Mouse (Mus musculus) thymus, postnatal 36 days (tissue): ENCODE data around the gene Rhox4f.
"Not testable (repeated sequence)": the region's sequence is repeated elsewhere in the genome, so short reads cannot be mapped to it uniquely, and the experiment has no call there.

ENCODE experiments used
- DNase-seq, 2 experiments: peaks; one replicate each; pipeline ENCODE4 v3.0.0; 2022; ENCODE audit warnings: mixed read lengths in 2 of 2

The Rhox4f gene

DNA sequence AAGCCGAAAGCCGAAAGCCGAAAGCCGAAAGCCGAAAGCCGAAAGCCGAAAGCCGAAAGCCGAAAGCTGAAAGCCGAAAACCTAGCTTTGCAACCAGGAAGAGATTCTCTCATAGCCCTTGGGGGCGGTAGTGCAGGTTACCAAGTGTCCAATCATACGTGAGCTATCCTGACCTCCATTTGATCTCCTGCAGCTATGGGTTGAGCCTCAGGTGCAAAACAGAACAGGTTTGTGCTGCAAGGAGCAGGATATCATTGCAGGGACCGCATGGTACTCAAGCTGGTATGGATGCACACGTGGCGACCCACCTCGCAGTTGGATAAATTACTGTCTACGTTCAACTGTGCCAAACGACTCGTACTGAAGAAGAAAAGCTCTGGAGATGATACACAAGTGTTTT, at the start of gene Rhox4f:
Rhox4f (minus strand) TSS at position 101 of the 400 bp plus-strand sequence.
- not testable (repeated sequence) for DNase-seq

DNA sequence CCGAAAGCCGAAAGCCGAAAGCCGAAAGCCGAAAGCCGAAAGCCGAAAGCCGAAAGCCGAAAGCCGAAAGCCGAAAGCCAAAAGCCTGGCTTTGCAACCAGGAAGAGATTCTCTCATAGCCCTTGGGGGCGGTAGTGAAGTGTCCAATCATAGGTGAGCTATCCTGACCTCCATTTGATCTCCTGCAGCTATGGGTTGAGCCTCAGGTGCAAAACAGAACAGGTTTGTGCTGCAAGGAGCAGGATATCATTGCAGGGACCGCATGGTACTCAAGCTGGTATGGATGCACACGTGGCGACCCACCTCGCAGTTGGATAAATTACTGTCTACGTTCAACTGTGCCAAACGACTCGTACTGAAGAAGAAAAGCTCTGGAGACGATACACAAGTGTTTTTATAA, 43.7 kb upstream of the Rhox4f start, which contains the start of gene Rhox4g:
Rhox4g (minus strand) TSS at position 101 of the 400 bp plus-strand sequence.
- DNase-seq = not testable (repeated sequence)

DNA sequence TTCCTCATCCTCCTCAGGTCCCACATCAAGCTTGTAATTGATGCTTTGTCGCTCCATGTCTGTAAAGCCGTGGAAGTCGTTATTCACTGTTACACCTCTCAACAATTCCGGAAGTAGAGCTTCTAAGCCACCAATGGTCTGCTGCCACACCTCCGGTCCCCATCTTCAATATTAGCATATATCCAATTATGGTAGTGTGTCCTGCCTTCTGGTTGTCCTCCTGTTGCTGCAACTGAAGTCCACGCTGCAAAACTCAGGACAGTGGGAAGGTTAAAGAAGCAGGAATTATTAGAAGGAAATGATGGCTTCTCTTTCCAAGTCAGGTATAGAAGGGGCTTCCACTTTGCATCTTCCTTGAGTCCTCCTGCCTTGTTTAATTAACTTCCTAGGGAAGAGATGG, 35.9 kb upstream of the Rhox4f start, which contains the start of gene Rhox2g:
Rhox2g (minus strand) TSS at position 101 of the 400 bp plus-strand sequence.
- DNase-seq = not testable (repeated sequence)

DNA sequence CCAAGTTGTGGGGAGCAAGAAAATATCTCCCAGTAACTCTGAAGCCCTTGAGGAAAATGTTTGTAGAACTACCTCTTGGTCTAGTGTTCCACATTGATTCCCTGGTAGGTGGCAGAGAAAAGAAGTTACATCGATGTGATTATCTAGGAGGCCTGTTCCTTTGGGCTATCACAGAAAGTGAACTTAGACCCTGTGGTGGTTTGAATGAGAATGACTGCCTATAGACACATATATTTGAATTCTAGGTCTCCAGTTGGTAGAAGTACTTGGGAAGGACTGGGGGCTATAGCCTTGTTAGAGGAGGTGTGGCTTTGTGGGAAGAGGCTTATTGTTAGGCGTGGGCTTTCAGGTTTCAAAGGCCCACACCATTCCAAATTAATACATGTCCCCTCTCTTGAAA, 21.0 kb upstream of the Rhox4f start, which contains the start of gene Rhox3g:
Rhox3g (minus strand) TSS at position 101 of the 400 bp plus-strand sequence.
- not testable (repeated sequence) for DNase-seq

DNA sequence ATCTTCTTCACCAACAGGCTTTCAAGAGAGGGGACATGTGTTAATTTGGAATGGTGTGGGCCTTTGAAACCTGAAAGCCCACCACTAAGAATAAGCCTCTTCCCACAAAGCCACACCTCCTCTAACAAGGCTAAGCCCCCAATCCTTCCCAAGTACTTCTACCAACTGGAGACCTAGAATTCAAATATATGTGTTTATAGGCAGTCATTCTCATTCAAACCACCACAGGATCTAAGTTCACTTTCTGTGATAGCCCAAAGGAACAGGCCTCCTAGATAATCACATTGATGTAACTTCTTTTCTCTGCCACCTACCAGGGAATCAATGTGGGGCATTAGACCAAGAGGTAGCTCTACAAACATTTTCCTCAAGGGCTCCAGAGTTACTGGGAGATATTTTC, 26.8 kb downstream of the Rhox4f start, which contains the start of gene Rhox3f:
Rhox3f (plus strand) TSS at position 301 of the 400 bp plus-strand sequence.
- DNase-seq = not testable (repeated sequence)

DNA sequence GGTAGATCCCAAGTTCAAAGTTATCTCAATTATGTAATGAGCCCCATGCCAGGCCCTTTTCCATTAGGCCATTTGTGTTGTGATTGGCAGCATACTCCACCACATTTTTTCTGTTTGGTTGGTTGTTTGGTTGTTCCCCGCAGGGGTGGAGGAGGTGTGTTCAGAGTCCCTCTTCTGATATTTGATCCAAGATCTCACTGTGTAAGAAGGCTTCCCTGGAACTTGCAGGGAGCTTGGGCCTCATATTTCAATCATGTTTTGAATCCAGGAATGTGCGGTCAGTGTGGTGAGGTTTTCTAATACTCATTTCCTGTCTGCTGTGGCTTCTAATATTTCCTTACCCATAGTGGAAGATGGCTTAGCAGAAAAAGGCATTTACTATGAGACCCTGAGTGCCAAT, 34.9 kb downstream of the Rhox4f start:
- DNase-seq = not testable (repeated sequence)

DNA sequence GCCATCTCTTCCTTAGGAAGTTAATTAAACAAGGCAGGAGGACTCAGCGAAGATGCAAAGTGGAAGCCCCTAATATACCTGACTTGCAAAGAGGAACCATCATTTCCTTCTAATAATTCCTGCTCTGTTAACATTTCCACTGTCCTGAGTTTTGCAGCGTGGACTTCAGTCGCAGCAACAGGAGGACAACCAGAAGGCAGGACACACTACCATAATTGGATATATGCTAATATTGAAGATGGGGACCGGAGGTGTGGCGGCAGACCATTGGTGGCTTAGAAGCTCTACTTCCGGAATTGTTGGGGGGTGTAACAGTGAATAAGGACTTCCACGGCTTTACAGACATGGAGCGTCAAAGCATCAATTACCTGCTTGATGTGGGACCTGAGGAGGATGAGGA, 36.4 kb downstream of the Rhox4f start, which contains the start of gene Rhox2f:
Rhox2f (plus strand) TSS at position 301 of the 400 bp plus-strand sequence.
- DNase-seq = not testable (repeated sequence)

DNA sequence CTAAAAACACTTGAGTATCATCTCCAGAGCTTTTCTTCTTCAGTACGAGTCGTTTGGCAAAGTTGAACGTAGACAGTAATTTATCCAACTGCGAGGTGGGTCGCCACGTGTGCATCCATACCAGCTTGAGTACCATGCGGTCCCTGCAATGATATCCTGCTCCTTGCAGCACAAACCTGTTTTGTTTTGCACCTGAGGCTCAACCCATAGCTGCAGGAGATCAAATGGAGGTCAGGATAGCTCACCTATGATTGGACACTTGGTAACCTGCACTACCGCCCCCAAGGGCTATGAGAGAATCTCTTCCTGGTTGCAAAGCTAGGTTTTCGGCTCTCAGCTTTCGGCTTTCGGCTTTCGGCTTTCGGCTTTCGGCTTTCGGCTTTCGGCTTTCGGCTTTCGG, 50.4 kb downstream of the Rhox4f start, which contains the start of gene Rhox4e:
Rhox4e (plus strand) TSS at position 301 of the 400 bp plus-strand sequence.
- not testable (repeated sequence) for DNase-seq
